Mouse (Mus musculus) embryonic fibroblast, embryonic 13.5 days (primary cell): ENCODE results near the gene Gucy2d. TPM values are rescaled to one million over a fixed set of nuclear protein-coding genes. Genes with fewer than 3 reads are reported as not detected.
A peak's percentile ranks its signal among the peaks of the same experiment; 100 is the strongest.

Source experiments
- H3K27ac ChIP-seq: 2 replicates; pipeline ENCODE4 v1.5.1; 2012; ENCODE audit warnings: low read length, control low read depth, inconsistent platforms; ENCODE audit not compliant: insufficient read depth
- H3K4me1 ChIP-seq: 2 replicates; pipeline ENCODE4 v1.6.1; 2011; ENCODE audit warnings: low read length; ENCODE audit not compliant: control insufficient read depth, insufficient read depth
- H3K4me3 ChIP-seq: 2 replicates; pipeline ENCODE4 v1.5.1; 2011; ENCODE audit warnings: mild to moderate bottlenecking, control low read depth, low read length; ENCODE audit not compliant: insufficient read depth
- CTCF ChIP-seq: IDR thresholded peaks from 2 replicates; pipeline ENCODE4 v1.5.1; 2011; ENCODE audit warnings: mild to moderate bottlenecking, control low read depth, low read length, moderate library complexity, borderline replicate concordance; ENCODE audit not compliant: insufficient read depth
- POLR2A ChIP-seq: IDR thresholded peaks from 2 replicates; pipeline ENCODE4 v1.6.1; 2011; ENCODE audit warnings: low read depth, mild to moderate bottlenecking, control low read depth, low read length, moderate library complexity
- polyA plus RNA-seq: library from polyadenylated mRNA; stranded (reverse); fragments of >200 nt; gene quantifications from 2 replicates; pipeline ENCODE4 v1.2.4, GENCODE M21; 2011; ENCODE audit warnings: low read depth; ENCODE audit not compliant: missing spikeins, insufficient read length

Gucy2d gene
- polyA plus RNA-seq, 1 experiment, result not detected

DNA sequence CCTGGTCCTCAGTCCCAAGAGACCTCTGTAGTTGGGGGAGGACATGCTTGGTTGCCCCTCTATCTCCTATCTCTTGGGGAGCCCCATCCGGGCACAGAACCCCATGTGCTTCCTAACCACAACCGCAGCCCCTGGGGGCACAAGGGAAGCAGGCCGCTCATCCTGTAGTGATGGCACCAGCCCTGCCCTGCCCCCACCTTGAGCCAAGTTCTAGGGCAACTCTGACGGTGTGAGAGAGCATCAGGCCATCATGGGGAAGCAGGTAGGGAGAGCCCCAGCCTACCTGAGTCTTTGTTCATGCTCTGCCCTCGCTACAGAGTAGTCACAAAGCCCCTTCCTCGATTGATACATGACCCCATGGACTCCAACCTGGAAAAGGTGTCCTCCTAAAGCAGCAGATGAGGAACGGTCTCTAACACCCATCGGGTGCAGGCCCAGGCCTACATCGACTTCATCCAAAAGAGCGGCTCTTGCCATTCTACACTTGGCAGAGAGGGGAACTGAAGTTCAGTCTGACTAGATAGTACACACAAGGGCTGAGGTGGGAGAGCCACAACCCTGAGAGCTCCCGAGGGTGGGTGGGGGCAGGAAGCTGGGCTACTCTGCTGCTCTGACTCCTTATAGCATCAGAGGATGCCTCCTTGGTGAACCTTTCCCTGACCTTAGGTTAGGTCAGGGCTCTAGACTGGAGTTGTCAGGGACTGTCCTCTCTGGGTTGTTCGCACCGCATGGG lies 48.3 kb downstream of the Gucy2d start:
- TF ChIP-seq CTCF, result no peak

DNA sequence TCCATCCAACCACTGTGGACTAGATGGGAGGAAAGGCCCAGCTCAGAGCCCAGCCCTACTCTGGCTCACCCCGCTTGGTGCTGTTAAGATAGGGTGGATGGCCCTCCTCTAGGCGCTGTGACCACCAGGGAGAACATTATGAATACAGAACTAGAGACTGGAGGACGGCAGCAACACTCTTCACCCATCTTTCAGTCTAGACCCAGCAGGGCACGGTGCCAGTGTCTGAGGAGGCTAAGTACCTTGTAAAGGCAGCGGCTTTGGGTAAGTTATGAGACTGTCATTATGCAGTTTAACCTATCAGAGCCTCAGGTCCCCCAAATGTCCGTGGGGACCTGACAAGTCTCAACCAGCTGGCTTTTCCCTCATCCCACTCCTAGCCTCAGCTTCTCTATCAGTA lies 48.9 kb downstream of the Gucy2d start, which contains the start of gene Lrrc32:
TSS of gene Lrrc32 (plus strand) at position 153 of the 400 bp plus-strand sequence.
- Histone ChIP-seq H3K4me3 (peak within 1 kb of the TSS; percentile 56), H3K27ac (peak within 1 kb of the TSS; percentile 59), H3K4me1 (peaks cover 21% of the 10 kb centered on the region)
- TF ChIP-seq CTCF (no peak), POLR2A (no peak)

More for the DNA sequence above, 48.3 kb downstream of the Gucy2d start:
- Histone ChIP-seq H3K27ac (no peak overlapping the region), H3K4me3 (no peak overlapping the region), H3K4me1 (peaks cover 16% of the 10 kb centered on the region)

DNA sequence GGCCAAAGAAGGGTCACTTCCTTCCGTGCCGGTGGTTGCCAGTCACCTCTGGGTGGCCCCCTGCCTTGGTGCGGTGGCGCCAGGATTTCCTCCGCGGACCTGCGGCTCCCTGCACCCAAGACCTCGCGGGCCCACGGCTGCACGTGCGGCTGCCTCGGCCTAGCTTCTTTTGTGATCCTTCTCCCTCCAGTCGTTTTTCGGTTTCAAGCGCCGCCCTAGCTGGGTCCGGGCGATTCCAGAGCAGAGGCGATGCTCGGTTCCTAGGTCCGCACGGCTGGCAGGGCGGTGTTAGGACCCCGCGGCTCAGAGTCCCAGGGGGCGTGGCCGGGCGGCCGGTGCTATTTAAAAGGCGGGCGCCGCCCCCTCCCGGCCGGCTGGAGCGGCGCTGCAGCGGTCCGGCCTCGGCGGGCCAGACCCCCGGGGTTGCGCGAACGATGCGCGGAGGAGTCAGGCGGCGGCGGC lies 49.4 kb downstream of the Gucy2d start:
- peak; percentile 63 for TF ChIP-seq POLR2A
- TF ChIP-seq CTCF, result no peak
- Histone ChIP-seq H3K4me3 (peak overlapping the region; percentile 56), H3K4me1 (peaks cover 22% of the 10 kb centered on the region), H3K27ac (peak overlapping the region; percentile 59; the same call in 1 of the 2 replicates)

DNA sequence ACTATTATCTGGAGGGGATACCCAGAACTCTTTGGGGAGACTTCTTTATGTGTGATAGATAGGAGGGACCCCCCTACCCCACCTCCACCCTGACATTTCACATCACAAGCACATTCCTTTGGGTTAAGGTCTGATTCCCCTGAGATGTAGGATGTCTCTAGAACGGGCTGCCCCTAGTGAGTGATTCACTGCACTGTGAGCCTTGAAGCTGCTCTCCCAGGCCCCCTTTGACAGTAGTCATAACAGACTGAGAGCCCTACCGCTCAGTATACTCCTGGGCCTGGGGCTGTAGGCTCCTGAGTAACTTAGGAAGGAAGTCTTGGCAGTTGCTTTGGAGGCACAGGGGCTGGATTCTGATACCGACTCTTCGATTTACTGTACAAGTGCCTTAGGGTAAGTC lies 50.1 kb downstream of the Gucy2d start:
- H3K4me1 ChIP-seq, result peaks cover 19% of the 10 kb centered on the region
- TF ChIP-seq POLR2A (no peak), CTCF (no peak)
- peak overlapping the region; percentile 59 for H3K27ac ChIP-seq
- H3K4me3 ChIP-seq, result peak overlapping the region; percentile 56

DNA sequence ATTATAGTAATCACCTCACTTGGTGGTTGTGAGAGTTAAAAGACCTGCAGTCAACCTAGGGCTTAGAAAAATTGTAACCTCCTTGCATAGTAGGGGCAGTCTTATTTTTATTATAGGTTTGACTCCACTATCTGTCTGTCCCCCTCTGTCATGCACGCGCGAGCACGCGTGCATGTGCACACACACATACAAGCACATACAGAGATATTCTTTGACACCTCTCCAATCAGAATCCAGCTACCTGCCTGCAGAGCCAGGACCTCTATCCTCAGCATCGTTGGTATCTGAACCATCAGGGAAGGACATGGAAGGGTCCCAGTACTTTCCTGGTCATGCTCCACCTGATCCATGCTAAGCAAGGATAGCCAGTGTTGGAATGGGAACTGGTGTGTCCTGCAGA lies 50.7 kb downstream of the Gucy2d start:
- no peak for TF ChIP-seq CTCF
- TF ChIP-seq POLR2A, result no peak; the same call in 1 of the 2 replicates
- H3K27ac ChIP-seq, result peak overlapping the region; percentile 59; the same call in 1 of the 2 replicates
- H3K4me1 ChIP-seq, result peaks cover 18% of the 10 kb centered on the region; the same call in 1 of the 2 replicates
- peak overlapping the region; percentile 56 for H3K4me3 ChIP-seq

DNA sequence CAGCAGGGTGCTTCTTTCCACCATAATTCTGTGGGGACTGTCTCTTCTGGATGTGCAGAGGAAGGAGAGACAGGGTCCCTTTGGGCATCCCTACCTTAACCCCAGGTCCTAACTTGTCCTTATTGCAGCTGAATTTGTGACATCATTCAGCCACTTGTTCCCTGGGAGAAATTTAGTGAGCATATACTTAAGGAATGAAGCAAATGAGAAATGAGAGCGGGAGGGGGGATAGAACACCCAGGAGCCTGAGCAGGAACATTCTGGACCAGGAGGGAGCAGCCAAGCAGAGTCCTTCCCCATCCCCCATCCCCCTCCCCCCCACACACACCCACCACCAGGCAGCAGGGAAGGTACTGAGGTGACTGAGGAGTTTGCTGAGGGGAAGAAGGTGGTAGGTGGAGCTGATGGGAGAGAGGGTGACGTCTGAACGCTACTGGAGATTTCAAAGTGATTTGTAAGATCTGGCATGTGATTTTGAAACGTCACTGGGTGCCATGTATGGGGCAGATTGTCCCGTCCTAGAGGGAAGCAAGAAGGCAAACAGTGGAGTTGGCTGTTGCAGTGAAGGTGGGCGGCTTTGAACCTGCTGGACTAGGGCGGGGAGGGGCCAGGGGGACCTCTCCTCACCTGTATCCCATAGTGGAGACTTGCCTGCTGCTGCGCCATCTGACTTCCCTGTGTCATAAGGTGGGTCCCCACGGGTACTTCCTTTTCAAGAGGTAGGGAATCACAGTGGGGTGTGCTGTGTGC lies 51.4 kb downstream of the Gucy2d start:
- TF ChIP-seq POLR2A, result no peak; the same call in 1 of the 2 replicates
- TF ChIP-seq CTCF, result no peak
- H3K4me3 ChIP-seq, result peak overlapping the region; percentile 56
- peaks cover 16% of the 10 kb centered on the region; the same call in 1 of the 2 replicates for H3K4me1 ChIP-seq
- peak overlapping the region; percentile 64 for H3K27ac ChIP-seq

DNA sequence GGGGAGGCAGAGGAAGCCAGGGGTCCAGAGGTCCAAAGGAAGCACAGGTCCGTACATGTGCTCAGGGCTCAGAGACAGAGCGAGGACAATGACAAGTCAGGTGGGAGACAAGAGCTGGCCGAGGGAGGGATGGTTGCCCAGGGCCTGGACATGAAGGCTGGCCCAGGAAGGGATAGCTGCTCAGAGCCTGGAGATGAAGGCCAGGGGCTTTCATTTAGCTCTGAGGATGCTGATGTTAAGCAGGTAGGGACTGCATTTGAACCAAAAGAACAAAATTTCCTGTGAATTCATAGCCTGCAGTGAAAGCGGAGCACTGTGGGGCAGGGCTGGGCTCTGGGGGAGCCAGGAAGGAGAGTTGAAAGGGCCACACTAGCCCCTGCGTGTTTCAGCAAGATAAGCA lies 52.1 kb downstream of the Gucy2d start:
- TF ChIP-seq CTCF (no peak), POLR2A (no peak; the same call in 1 of the 2 replicates)
- Histone ChIP-seq H3K4me3 (peak overlapping the region; percentile 38), H3K4me1 (peaks cover 19% of the 10 kb centered on the region; the same call in 1 of the 2 replicates), H3K27ac (peak overlapping the region; percentile 64)

DNA sequence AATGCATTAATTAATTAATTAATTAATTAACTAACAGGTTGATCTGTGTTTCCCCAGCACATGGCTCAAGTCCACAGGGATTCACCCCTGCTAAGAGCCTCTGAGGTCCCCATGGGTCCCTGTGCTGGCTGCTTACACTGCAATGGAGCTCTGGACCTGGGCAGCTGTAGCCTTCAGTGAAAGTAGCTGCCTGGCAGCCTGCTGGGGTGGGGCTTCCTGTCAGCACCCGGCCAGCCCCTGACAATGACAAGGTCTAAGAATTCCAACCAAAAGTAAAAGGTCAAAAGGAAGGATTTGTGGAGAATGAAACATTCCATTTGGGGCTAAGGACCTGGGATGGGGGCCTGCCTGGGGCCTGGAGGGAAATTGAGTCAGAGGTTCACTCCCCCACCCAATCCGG lies 53.1 kb downstream of the Gucy2d start:
- H3K27ac ChIP-seq, result peak overlapping the region; percentile 64
- H3K4me3 ChIP-seq, result peak overlapping the region; percentile 38; the same call in 1 of the 2 replicates
- TF ChIP-seq POLR2A (no peak; the same call in 1 of the 2 replicates), CTCF (no peak)
- H3K4me1 ChIP-seq, result peaks cover 24% of the 10 kb centered on the region

DNA sequence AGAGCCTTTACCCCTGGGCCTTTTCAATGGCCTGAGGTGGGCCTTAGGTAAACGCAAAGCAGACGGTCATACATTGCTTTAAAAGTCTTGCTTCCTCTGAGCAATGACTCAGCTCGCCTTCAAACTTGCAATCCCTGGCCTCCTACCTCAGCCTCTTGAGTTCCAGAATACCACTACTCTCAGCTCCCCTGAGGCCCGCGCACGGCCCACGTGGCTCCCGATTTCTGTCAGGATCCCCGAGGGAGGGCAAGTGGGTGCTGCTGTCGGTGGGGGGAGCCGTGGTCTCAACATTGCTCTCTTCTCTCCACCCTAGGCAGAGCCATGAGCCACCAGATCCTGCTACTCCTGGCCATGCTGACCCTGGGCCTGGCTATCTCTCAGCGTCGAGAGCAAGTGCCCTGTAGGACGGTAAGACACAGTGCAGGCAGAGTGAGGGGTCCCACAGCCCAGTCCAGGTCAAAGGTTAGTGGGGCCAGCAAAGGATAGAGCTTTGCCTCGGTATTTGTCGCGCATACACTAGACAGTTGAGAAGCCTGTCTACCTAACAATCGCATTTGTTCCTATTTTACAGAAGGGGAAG lies 53.8 kb downstream of the Gucy2d start:
- TF ChIP-seq POLR2A (no peak), CTCF (no peak)
- Histone ChIP-seq H3K4me1 (peaks cover 24% of the 10 kb centered on the region), H3K4me3 (no peak overlapping the region), H3K27ac (peak overlapping the region; percentile 64)
